Mouse (Mus musculus) limb, embryonic 13.5 days (tissue): ENCODE data around the gene Sorbs2. TPM values are rescaled to one million over a fixed set of nuclear protein-coding genes. Genes with fewer than 3 reads are reported as not detected.

Experiments used
- ATAC-seq: fragments of 200-750 bp; cut with Nextera tagmentation; 2 replicates; pipeline ENCODE4 v1.8.0; 2017; ENCODE audit warnings: low read depth, moderate number of reproducible peaks, moderate TSS enrichment; ENCODE audit not compliant: low FRiP score
- H3K27ac ChIP-seq: fragments of 300-500 bp; sonication (generic); 2 replicates; pipeline ENCODE4 v1.5.1; 2015; ENCODE audit warnings: inconsistent platforms, mild to moderate bottlenecking, moderate library complexity
- H3K27me3 ChIP-seq: fragments of 300-500 bp; sonication (generic); 2 replicates; pipeline ENCODE4 v1.6.1; 2015; ENCODE audit warnings: mild to moderate bottlenecking, inconsistent platforms
- H3K36me3 ChIP-seq: fragments of 300-500 bp; sonication (generic); 2 replicates; pipeline ENCODE4 v1.6.1; 2015; ENCODE audit warnings: inconsistent platforms, mild to moderate bottlenecking, moderate library complexity
- H3K4me1 ChIP-seq: fragments of 300-500 bp; sonication (generic); 2 replicates; pipeline ENCODE4 v1.6.1; 2015; ENCODE audit warnings: inconsistent platforms
- H3K4me2 ChIP-seq: fragments of 300-500 bp; sonication (generic); replicated peaks from 2 replicates; pipeline ENCODE4 v1.6.1; 2015; ENCODE audit warnings: inconsistent platforms, mild to moderate bottlenecking, moderate library complexity
- H3K4me3 ChIP-seq: fragments of 300-500 bp; sonication (generic); 2 replicates; pipeline ENCODE4 v1.5.1; 2015; ENCODE audit warnings: moderate library complexity, mild to moderate bottlenecking, inconsistent platforms
- H3K9ac ChIP-seq: fragments of 300-500 bp; sonication (generic); 2 replicates; pipeline ENCODE4 v1.6.1; 2015; ENCODE audit warnings: mild to moderate bottlenecking, inconsistent platforms
- H3K9me3 ChIP-seq: fragments of 300-500 bp; sonication (generic); 2 replicates; pipeline ENCODE4 v1.6.1; 2016; ENCODE audit warnings: inconsistent platforms
- WGBS: fragments of 180-500 bp; shearing (Covaris S2); methylation state at CpG from one replicate; pipeline ENCODE4 v1.1.7; 2015; 5-methylcytosine and 5-hydroxymethylcytosine counted together
- polyA plus RNA-seq: library from polyadenylated mRNA; unstranded; fragments of >200 nt; fragmentation: Nextera tagmentation; extraction: Ambion mirVana; gene quantifications from 2 replicates; pipeline ENCODE4 v1.2.1, GENCODE M21; 2015

Sorbs2 gene
- 45.5 and 52.4 TPM in 2 replicates for polyA plus RNA-seq

- no peak for ATAC-seq
- Histone ChIP-seq H3K4me1 (peaks cover 9% of the 10 kb centered on the region), H3K9ac (peak within 1 kb of the TSS; percentile 50), H3K9me3 (no peaks in the 10 kb centered on the region), H3K4me2 (peak within 1 kb of the TSS; percentile 62), H3K27me3 (no peaks in the 10 kb centered on the region), H3K36me3 (no peaks in the 10 kb centered on the region), H3K4me3 (peak within 1 kb of the TSS; percentile 36), H3K27ac (no peak within 1 kb of the TSS)
- WGBS, result 21% methylated on average over 16 of the region's 16 CpGs
Observed at GRCm38 (mm10) chr8:45507634-45508321, at the start of gene Sorbs2. Gene Sorbs2, plus strand, starts transcription at chr8:45507788.

GRCm38 (mm10) chr8:45457874-45458273, 49.7 kb upstream of the Sorbs2 start:
- no peak overlapping the region for H3K27ac ChIP-seq
- no peak overlapping the region for H3K4me3 ChIP-seq
- H3K4me1 ChIP-seq, result no peaks in the 10 kb centered on the region
- no peak overlapping the region for H3K4me2 ChIP-seq
- no peak for ATAC-seq
- no peaks in the 10 kb centered on the region for H3K27me3 ChIP-seq
- no peaks in the 10 kb centered on the region for H3K9me3 ChIP-seq
- H3K36me3 ChIP-seq, result no peaks in the 10 kb centered on the region
- H3K9ac ChIP-seq, result no peak overlapping the region

DNA sequence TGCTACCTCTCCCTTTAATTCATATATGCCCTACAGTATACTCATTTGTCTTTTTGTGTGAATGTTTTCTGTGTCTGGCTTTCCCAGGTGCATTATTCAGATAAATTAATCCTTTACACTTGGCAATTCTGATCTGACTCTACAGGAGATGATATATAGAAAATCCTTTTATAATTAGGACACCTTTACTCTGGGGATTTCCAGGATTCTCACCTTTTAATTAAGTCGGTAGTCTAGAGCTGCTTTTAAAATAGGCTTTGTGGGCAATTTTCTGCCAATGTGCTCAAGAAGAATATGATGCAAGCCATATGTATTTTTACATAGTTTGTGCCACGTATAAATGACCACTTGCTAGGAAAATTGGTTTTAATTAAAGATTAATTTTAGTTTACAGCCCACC, 38.6 kb upstream of the Sorbs2 start:
- Histone ChIP-seq H3K4me1 (peaks cover 4% of the 10 kb centered on the region), H3K4me2 (no peak overlapping the region), H3K27ac (peak overlapping the region; percentile 12; the same call in 1 of the 2 replicates), H3K9me3 (no peaks in the 10 kb centered on the region), H3K27me3 (no peaks in the 10 kb centered on the region), H3K4me3 (no peak overlapping the region), H3K36me3 (no peaks in the 10 kb centered on the region), H3K9ac (no peak overlapping the region)
- 56% methylated on average over 2 of the region's 2 CpGs for WGBS
- no peak for ATAC-seq

GRCm38 (mm10) chr8:45469507-45470178, 37.9 kb upstream of the Sorbs2 start:
- no peaks in the 10 kb centered on the region for H3K27me3 ChIP-seq
- peak overlapping the region; percentile 12; the same call in 1 of the 2 replicates for H3K27ac ChIP-seq
- ATAC-seq, result no peak
- 71% methylated on average over 8 of the region's 8 CpGs for WGBS
- no peaks in the 10 kb centered on the region for H3K36me3 ChIP-seq
- H3K9me3 ChIP-seq, result no peaks in the 10 kb centered on the region
- H3K4me2 ChIP-seq, result no peak overlapping the region
- no peak overlapping the region for H3K4me3 ChIP-seq
- H3K4me1 ChIP-seq, result peaks cover 4% of the 10 kb centered on the region
- no peak overlapping the region for H3K9ac ChIP-seq

DNA sequence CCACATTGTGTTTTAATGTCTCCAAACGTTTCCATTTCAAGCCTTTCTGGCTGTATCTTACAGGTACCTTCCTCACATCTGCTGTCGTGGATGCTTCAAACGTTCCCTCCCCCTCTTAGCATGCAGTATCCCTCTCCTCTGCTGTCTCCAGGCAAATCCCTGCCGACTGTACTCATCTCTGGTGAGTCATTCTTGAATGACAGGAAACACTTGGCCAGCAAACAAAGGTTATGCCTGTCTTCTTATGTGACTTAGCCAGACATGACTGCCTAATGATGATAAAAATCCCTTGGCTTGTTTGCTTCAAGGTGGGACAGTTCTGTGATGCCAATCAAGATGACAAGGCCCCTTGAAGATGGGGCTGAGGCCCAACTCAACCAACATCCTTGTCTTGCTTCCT, 26.7 kb upstream of the Sorbs2 start:
- 62% methylated on average over 4 of the region's 4 CpGs for WGBS
- ATAC-seq, result no peak

DNA sequence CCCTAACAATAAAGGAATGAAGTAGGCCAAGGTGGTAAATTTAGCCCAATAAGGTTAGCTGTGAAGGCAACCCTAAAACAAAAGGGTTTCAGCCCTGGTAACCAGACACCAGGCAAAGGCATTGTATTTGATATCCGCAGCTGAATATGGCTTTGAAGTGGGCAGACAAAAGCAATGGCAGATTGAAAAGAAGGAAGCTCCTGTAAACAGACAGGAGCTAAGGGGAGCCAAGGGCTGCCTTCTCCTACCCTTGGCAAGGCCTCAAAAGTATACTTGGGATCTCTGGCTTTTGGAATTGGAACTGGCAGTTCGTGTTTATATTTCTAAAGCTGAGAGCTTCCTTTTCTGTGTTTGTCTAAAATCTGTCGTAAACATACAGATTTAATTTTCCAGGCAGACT, 21.3 kb upstream of the Sorbs2 start:
- Histone ChIP-seq H3K27me3 (no peaks in the 10 kb centered on the region), H3K4me2 (no peak overlapping the region), H3K27ac (no peak overlapping the region), H3K4me3 (no peak overlapping the region), H3K36me3 (no peaks in the 10 kb centered on the region), H3K9ac (no peak overlapping the region), H3K9me3 (no peaks in the 10 kb centered on the region), H3K4me1 (peaks cover 3% of the 10 kb centered on the region; the same call in 1 of the 2 replicates)
- WGBS, result 74% methylated on average over 3 of the region's 3 CpGs
- ATAC-seq, result no peak

More for the DNA sequence above, 26.7 kb upstream of the Sorbs2 start:
- Histone ChIP-seq H3K9ac (no peak overlapping the region), H3K9me3 (no peaks in the 10 kb centered on the region), H3K4me3 (no peak overlapping the region), H3K4me2 (no peak overlapping the region), H3K36me3 (no peaks in the 10 kb centered on the region), H3K4me1 (peaks cover 3% of the 10 kb centered on the region; the same call in 1 of the 2 replicates), H3K27ac (no peak overlapping the region), H3K27me3 (no peaks in the 10 kb centered on the region)

- H3K4me2 ChIP-seq, result no peak overlapping the region
- no peaks in the 10 kb centered on the region for H3K27me3 ChIP-seq
- H3K27ac ChIP-seq, result no peak overlapping the region
- no peak overlapping the region for H3K4me3 ChIP-seq
- H3K36me3 ChIP-seq, result no peaks in the 10 kb centered on the region
- H3K9ac ChIP-seq, result no peak overlapping the region
- no peaks in the 10 kb centered on the region for H3K9me3 ChIP-seq
- peaks cover 9% of the 10 kb centered on the region for H3K4me1 ChIP-seq
- 82% methylated on average over 7 of the region's 7 CpGs for WGBS
- no peak for ATAC-seq
Observed at GRCm38 (mm10) chr8:45503971-45504370, 3.6 kb upstream of the Sorbs2 start.

DNA sequence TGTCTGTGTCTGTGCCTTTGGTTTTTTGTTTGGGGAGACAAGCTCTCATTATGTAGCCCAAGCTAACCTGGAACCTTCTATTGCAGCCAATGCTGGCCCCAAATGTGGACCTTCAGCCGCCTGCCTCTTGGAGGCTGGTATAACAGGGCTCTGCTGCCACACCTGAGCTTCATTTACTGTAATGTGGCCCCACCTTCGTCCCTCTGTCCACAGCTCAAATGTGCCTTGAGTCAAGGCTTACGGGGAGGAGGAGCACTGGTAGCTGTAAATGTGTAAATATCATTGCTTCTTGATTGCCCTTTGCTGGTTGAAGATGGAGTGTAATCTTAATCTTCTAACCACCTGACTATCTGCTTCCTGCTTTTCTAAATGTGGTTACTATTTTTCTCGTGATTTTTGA, 1.2 kb upstream of the Sorbs2 start:
- H3K9ac ChIP-seq, result no peak overlapping the region
- no peaks in the 10 kb centered on the region for H3K27me3 ChIP-seq
- no peaks in the 10 kb centered on the region for H3K36me3 ChIP-seq
- H3K4me2 ChIP-seq, result no peak overlapping the region
- 71% methylated on average over 4 of the region's 4 CpGs for WGBS
- ATAC-seq, result no peak
- no peaks in the 10 kb centered on the region for H3K9me3 ChIP-seq
- H3K27ac ChIP-seq, result no peak overlapping the region
- peaks cover 9% of the 10 kb centered on the region for H3K4me1 ChIP-seq
- no peak overlapping the region for H3K4me3 ChIP-seq

DNA sequence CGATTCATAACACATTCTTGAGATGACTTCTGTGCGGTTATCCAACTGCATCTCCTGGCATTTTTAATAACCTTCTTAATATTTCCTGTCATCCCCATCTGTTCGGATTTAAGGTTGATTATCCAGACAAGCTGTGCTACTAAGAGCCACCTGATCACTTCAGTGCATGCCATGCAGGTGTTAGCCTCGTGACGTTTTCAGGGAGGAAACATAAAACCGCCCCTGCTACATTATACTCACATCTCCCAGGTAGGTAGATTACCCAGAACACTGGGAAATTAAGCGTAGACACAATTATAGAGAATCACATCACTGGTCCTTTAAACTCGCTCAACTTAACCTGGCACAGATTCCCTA, 333 bp upstream of the Sorbs2 start:
- WGBS, result 36% methylated on average over 8 of the region's 8 CpGs
- Histone ChIP-seq H3K9ac (peak overlapping the region; percentile 50; the same call in 1 of the 2 replicates), H3K4me1 (peaks cover 9% of the 10 kb centered on the region), H3K9me3 (no peaks in the 10 kb centered on the region), H3K27ac (no peak overlapping the region), H3K36me3 (no peaks in the 10 kb centered on the region), H3K27me3 (no peaks in the 10 kb centered on the region), H3K4me2 (peak overlapping the region; percentile 62), H3K4me3 (peak overlapping the region; percentile 36)
- no peak for ATAC-seq

DNA sequence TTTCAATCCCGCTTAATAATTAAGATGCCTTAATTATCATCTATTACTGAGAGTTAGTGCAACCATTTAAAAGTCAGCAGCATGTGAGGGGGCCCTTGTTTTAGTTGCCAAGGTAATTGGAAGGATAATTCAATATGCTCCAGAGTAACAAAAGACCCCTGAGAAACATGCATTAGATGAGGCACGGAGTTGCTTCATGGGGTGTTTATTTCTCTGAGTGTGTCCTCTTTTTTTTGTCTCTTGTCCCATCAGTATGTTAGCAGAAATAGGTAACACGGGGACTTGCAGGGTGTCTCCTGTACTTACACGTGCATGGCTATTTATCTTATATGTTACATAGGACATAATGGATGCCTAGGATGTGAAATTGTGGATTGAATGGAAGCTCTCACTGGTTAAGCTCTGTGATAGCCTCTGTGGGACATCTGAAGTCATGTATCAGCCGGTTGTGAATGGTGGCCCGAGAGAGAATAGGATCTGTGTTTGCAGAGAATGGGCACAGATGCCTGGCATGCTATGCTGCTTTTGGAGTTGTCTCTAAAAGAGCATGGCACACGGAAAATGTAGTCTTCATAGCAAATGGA, 1.0 kb downstream of the Sorbs2 start:
- Histone ChIP-seq H3K4me3 (peak overlapping the region; percentile 36), H3K36me3 (no peaks in the 10 kb centered on the region), H3K9me3 (no peaks in the 10 kb centered on the region), H3K9ac (no peak overlapping the region), H3K27ac (no peak overlapping the region), H3K4me2 (peak overlapping the region; percentile 62), H3K27me3 (no peaks in the 10 kb centered on the region), H3K4me1 (peaks cover 9% of the 10 kb centered on the region)
- no peak for ATAC-seq
- WGBS, result 80% methylated on average over 7 of the region's 7 CpGs

- Histone ChIP-seq H3K4me2 (no peak overlapping the region), H3K36me3 (no peaks in the 10 kb centered on the region), H3K27me3 (no peaks in the 10 kb centered on the region), H3K9me3 (0 out of 2 replicates have a peak, but pooled peaks cover 2% of the 10 kb centered on the region), H3K9ac (no peak overlapping the region), H3K27ac (no peak overlapping the region), H3K4me1 (peaks cover 6% of the 10 kb centered on the region), H3K4me3 (no peak overlapping the region)
- ATAC-seq, result no peak
Observed at GRCm38 (mm10) chr8:45512369-45512768, 4.8 kb downstream of the Sorbs2 start.

DNA sequence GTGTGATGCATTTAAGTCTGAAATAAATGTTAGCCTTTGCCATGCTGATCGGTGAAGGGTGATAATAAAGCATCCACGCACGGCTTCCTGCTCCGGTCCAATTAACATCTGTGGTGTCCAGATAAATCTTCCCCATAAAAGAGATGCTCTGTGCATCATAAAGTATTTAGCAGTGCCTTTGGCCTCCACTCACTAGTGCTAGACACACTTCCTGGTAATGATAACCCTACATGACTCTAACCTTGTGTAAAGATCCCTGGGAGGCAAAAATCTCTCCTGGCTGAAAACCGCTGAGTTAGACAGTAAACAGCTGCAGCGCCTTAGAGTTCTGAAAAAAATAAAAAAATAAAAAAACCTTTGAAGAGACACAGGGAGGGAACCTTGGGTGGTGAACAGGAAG, 14.0 kb downstream of the Sorbs2 start:
- H3K9me3 ChIP-seq, result no peaks in the 10 kb centered on the region
- H3K4me1 ChIP-seq, result no peaks in the 10 kb centered on the region
- H3K4me2 ChIP-seq, result no peak overlapping the region
- no peak overlapping the region for H3K9ac ChIP-seq
- WGBS, result 56% methylated on average over 6 of the region's 6 CpGs
- no peak overlapping the region for H3K27ac ChIP-seq
- H3K36me3 ChIP-seq, result no peaks in the 10 kb centered on the region
- H3K4me3 ChIP-seq, result no peak overlapping the region
- no peaks in the 10 kb centered on the region for H3K27me3 ChIP-seq
- no peak for ATAC-seq
